Mouse (Mus musculus): Measurements from ENCODE around the gene Plcxd2.
A peak's percentile ranks its signal among the peaks of the same experiment; 100 is the strongest.

Gene Plcxd2

DNA sequence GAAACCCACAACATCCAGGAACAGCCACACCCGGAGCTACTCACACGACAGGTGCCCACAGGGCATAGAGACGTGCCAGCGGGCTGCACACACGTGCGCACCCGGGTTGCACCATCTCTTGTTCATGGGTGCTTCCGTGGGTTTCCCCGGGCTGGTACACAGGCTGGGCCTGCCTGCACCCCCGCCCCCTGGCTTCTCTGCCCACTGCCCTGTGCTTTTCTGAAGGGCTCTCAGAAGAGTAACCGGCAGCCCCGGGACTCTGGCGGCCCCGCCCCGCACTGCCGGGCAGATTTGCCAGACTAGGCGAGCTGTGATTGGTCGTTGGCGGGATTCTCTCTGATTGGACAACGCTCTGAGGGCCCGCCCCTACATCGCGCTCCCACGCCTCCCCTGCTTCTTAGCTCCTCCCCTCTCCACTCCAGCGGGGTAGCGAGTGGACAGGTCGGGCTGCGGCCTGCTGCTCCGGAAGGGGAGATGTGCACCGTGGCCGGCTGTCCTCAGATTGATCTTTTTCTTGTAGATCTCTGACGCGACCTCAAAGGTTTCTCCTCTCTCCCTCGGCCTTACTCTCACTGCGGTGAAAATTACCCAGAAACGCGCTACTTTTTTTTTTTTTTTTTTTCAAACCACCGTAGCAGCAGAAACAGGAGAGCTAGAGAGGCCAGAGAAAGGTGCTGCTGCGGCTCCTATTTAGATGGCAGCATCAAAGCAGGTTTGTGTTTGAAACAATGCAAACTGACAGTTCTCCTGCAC lies at the start of gene Plcxd2:
Plcxd2 (minus strand) TSS at position 66 of the 753 bp plus-strand sequence.
- DNase-seq (ENCODE audit: low spot score in 2 of 2), result peak; percentile 76 to 83

DNA sequence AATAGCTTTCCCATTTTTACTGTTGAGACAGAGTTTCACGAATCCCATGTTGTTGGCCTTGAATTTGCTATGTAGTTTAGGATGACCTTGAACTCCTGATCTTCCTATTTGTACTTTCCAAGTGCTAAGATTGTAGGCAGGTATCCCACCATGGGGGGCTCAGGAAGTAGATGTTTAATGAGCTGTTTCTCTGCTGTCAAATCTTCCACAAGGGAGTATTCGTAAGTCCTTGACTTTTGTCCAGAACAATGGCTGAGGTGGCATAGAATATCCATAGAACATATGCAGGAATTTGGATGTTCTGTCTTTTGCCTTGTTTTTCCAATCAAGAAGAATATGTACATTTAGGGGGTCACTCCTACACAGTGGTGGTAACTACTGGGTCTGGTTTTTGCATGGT lies 36.9 kb upstream of the Plcxd2 start:
- no peak for DNase-seq (ENCODE audit: low spot score in 2 of 2)

- DNase-seq (ENCODE audit: low spot score in 2 of 2), result no peak
Measured at GRCm38 (mm10) chr16:46036261-46036660, 26.2 kb upstream of the Plcxd2 start.

- DNase-seq (ENCODE audit: low spot score in 2 of 2), result no peak
Measured at GRCm38 (mm10) chr16:46033896-46034295, 23.9 kb upstream of the Plcxd2 start.

GRCm38 (mm10) chr16:46022958-46023491 lies 13.0 kb upstream of the Plcxd2 start:
- DNase-seq (ENCODE audit: low spot score in 2 of 2), result no peak

DNA sequence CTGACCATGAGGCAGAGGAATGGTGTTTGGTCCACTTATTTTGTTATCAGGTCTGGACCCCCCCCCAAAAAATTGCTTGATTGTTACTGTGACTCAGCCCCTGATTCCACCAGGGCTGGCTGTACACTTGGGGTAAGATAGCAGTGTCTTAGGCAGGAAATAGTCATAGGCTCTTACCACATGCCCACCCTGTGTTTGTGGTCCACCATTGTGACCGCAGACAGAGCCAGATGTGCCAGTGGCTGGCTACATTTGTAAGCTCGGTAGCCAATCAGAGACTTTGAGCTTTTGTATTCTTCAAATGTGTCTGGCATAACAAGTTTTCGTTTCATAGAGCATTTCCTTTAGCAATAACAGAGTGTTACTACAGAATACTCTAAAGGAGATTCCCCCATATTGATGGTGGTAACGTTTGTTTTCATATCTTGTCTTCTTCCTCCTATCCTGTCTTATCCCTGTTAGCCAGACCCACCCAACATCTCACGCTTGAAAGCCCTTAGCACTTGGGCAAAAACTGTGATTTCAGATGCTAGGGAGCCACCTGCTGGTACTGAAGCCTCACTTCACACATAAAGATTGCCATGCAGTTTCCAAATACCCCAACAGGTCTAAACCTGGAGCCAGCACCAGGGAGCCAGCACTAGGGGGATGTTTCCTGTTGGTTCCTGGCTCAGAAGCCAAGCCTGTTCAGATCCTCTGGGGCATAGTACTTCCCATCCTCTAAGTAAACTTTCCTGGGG lies 12.3 kb upstream of the Plcxd2 start:
- DNase-seq (ENCODE audit: low spot score in 2 of 2), result peak in 1 of 2 experiments; percentile 1

GRCm38 (mm10) chr16:46021302-46021701 lies 11.3 kb upstream of the Plcxd2 start:
- DNase-seq (ENCODE audit: low spot score in 2 of 2), result no peak

GRCm38 (mm10) chr16:46020396-46020795 lies 10.4 kb upstream of the Plcxd2 start:
- no peak for DNase-seq (ENCODE audit: low spot score in 2 of 2)

DNA sequence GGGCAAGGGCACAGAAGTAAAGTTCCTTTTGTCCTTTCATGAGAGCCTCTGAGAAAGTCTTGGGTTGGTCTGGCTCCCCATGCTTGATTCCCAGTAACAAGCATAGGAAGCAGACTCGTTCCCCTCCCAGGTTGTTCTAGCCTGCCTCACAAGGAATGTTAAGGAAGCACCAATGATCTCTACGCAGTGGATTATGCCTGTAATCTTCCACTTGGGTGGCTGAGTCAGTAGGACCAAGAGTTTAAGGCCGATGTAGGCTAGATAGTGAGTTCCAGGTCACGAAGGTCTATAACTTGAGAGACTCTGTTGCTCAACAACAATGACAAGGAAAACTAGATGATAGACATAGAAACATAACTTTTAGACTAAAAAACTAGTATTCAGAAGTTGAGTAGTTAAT lies 9.8 kb upstream of the Plcxd2 start:
- no peak for DNase-seq (ENCODE audit: low spot score in 2 of 2)

DNA sequence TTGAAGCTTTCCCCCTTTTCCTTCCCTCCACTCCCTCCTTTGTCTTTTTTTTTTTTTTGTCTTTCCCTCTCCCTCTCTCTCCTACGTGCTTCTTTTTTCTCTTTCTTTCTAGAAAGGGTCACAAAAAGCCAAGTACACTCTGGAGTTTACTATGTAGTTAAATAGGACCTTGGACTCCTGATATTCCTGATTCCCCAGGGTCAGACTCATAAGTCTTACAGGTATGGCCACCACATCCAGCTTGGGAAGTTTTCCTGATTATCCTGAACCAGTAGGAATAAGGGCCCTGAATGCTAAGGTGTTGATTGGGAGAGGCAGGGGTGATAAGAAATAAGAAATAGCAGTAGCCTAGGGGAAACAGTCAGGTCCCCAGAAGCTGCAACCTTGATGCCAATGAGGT lies 9.3 kb upstream of the Plcxd2 start:
- DNase-seq (ENCODE audit: low spot score in 2 of 2), result no peak

DNA sequence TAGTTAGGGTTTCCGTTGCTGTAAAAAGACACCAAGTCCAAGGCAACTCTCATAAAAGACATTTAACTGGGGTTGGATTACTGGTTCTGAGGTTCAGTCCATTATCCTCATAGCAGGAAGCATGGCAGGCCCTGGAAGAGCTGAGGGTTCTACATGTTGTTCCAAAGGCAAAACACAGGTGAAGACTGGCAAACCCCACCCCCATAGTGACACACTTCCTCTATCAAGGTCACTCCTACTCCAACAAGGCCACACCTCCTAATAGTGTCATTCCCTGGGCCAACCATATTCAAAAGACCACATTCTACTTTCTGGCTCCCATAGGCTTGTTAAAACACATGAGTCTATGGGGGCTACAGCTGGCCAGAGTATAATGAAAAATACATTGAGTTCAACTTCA lies 1.7 kb upstream of the Plcxd2 start:
- DNase-seq (ENCODE audit: low spot score in 2 of 2), result no peak

GRCm38 (mm10) chr16:46010906-46011220 lies 845 bp upstream of the Plcxd2 start:
- peak in 1 of 2 experiments; percentile 7 for DNase-seq (ENCODE audit: low spot score in 2 of 2)

DNA sequence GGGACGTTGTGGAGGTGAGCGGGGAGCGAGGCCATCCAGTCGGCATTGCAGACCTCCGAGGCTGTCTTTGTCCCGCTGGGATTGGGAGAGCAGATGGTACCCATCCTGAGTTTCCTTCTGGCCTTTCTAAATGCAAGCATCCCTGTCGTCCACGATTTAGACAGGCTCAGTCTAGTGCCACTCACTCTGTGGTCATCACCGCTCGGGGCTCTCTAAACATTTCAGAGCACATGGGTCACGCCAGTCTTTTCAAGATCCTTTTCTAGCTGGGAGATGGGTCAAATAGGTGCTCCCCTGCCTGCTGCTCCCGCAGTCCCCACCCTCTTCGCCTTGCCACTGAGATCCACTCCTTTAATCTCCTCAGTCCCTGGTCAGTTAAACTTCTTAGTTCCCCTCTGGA lies 301 bp downstream of the Plcxd2 start:
- no peak for DNase-seq (ENCODE audit: low spot score in 2 of 2)

GRCm38 (mm10) chr16:46008766-46009165 lies 1.3 kb downstream of the Plcxd2 start:
- DNase-seq (ENCODE audit: low spot score in 2 of 2), result no peak

GRCm38 (mm10) chr16:46008036-46008605 lies 1.9 kb downstream of the Plcxd2 start:
- DNase-seq (ENCODE audit: low spot score in 2 of 2), result no peak

GRCm38 (mm10) chr16:46006261-46006660 lies 3.8 kb downstream of the Plcxd2 start:
- DNase-seq (ENCODE audit: low spot score in 2 of 2), result no peak

GRCm38 (mm10) chr16:46001550-46002166 lies 8.4 kb downstream of the Plcxd2 start:
- DNase-seq (ENCODE audit: low spot score in 2 of 2), result no peak

DNA sequence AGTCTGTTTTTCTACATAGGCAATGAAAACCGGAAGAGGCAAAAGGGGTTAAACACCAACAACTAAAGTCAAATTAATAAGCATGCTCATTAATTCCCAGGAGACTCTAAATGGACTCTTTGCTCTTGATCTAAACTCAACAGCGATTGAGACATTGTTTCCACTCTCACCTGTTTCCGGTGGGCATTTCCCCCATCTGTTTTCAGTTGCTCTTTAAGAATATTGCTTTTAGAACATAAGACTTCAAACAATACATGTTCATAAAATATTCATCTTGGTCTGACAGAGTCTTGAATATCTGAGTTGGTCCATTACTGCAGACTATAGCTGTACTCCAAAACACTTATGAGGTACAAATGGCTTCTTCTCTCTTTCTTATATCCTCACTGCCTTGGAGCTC lies 9.0 kb downstream of the Plcxd2 start:
- DNase-seq (ENCODE audit: low spot score in 2 of 2), result no peak

GRCm38 (mm10) chr16:45999374-46000191 lies 10.4 kb downstream of the Plcxd2 start:
- DNase-seq (ENCODE audit: low spot score in 2 of 2), result no peak

- DNase-seq (ENCODE audit: low spot score in 2 of 2), result no peak
Measured at GRCm38 (mm10) chr16:45998231-45998630, 11.8 kb downstream of the Plcxd2 start.

- DNase-seq (ENCODE audit: low spot score in 2 of 2), result no peak
Measured at GRCm38 (mm10) chr16:45990901-45991676, 18.9 kb downstream of the Plcxd2 start.
